Mouse (Mus musculus): ENCODE data around the gene Prkcq. TPM values are rescaled to one million over a fixed set of nuclear protein-coding genes. Genes with fewer than 3 reads are reported as not detected.

Prkcq gene
- polyA plus RNA-seq, 1 experiment from 2014 or later, result 1.1 TPM

GRCm38 (mm10) chr2:11293144-11293543, 121.2 kb downstream of the Prkcq start:
- no peak overlapping the region for H3K4me2 ChIP-seq
- no peak overlapping the region for H3K4me3 ChIP-seq
- no peaks in the 10 kb centered on the region for H3K9me3 ChIP-seq (replicated peaks)
- H3K4me1 ChIP-seq (replicated peaks), result no peaks in the 10 kb centered on the region
- no peak overlapping the region for H3K9ac ChIP-seq
- 77% methylated on average over 13 of the region's 13 CpGs for WGBS
- H3K36me3 ChIP-seq, result no peaks in the 10 kb centered on the region
- H3K27ac ChIP-seq (ENCODE audit: poor library complexity, severe bottlenecking), result no peak overlapping the region
- no peak for ATAC-seq (ENCODE audit: insufficient number of reproducible peaks, low FRiP score)
- no peaks in the 10 kb centered on the region for H3K27me3 ChIP-seq (replicated peaks)

GRCm38 (mm10) chr2:11294643-11295191, 122.8 kb downstream of the Prkcq start:
- no peaks in the 10 kb centered on the region for H3K36me3 ChIP-seq
- no peaks in the 10 kb centered on the region for H3K27me3 ChIP-seq (replicated peaks)
- 55% methylated on average over 5 of the region's 5 CpGs for WGBS
- no peak overlapping the region for H3K27ac ChIP-seq (ENCODE audit: poor library complexity, severe bottlenecking)
- no peaks in the 10 kb centered on the region for H3K4me1 ChIP-seq (replicated peaks)
- H3K4me2 ChIP-seq, result no peak overlapping the region
- H3K4me3 ChIP-seq, result no peak overlapping the region
- ATAC-seq (ENCODE audit: insufficient number of reproducible peaks, low FRiP score), result no peak
- H3K9me3 ChIP-seq (replicated peaks), result no peaks in the 10 kb centered on the region
- H3K9ac ChIP-seq, result no peak overlapping the region

GRCm38 (mm10) chr2:11298811-11299210, 126.9 kb downstream of the Prkcq start:
- H3K9me3 ChIP-seq (replicated peaks), result no peaks in the 10 kb centered on the region
- H3K27me3 ChIP-seq (replicated peaks), result no peaks in the 10 kb centered on the region
- 82% methylated on average over 7 of the region's 7 CpGs for WGBS
- H3K4me3 ChIP-seq, result no peak overlapping the region
- no peak overlapping the region for H3K4me2 ChIP-seq
- H3K9ac ChIP-seq, result no peak overlapping the region
- no peak for ATAC-seq (ENCODE audit: insufficient number of reproducible peaks, low FRiP score)
- no peak overlapping the region for H3K27ac ChIP-seq (ENCODE audit: poor library complexity, severe bottlenecking)
- H3K36me3 ChIP-seq, result no peaks in the 10 kb centered on the region
- H3K4me1 ChIP-seq (replicated peaks), result no peaks in the 10 kb centered on the region

GRCm38 (mm10) chr2:11299366-11299765, 127.5 kb downstream of the Prkcq start:
- no peak overlapping the region for H3K27ac ChIP-seq (ENCODE audit: poor library complexity, severe bottlenecking)
- H3K9ac ChIP-seq, result no peak overlapping the region
- H3K4me1 ChIP-seq (replicated peaks), result no peaks in the 10 kb centered on the region
- H3K36me3 ChIP-seq, result no peaks in the 10 kb centered on the region
- H3K4me2 ChIP-seq, result no peak overlapping the region
- ATAC-seq (ENCODE audit: insufficient number of reproducible peaks, low FRiP score), result no peak
- 22% methylated on average over 1 of the region's 1 CpGs for WGBS
- H3K27me3 ChIP-seq (replicated peaks), result no peaks in the 10 kb centered on the region
- H3K4me3 ChIP-seq, result no peak overlapping the region
- H3K9me3 ChIP-seq (replicated peaks), result no peaks in the 10 kb centered on the region

- WGBS, result 81% methylated on average over 6 of the region's 6 CpGs
- H3K4me3 ChIP-seq, result no peak overlapping the region
Observed at GRCm38 (mm10) chr2:11300362-11300761, 128.5 kb downstream of the Prkcq start.

GRCm38 (mm10) chr2:11320241-11320640, 148.3 kb downstream of the Prkcq start:
- no peaks in the 10 kb centered on the region for H3K36me3 ChIP-seq
- H3K27me3 ChIP-seq (replicated peaks), result no peaks in the 10 kb centered on the region
- ATAC-seq (ENCODE audit: insufficient number of reproducible peaks, low FRiP score), result no peak
- no peak overlapping the region for H3K9ac ChIP-seq
- H3K4me1 ChIP-seq (replicated peaks), result no peaks in the 10 kb centered on the region
- no peaks in the 10 kb centered on the region for H3K9me3 ChIP-seq (replicated peaks)
- WGBS, result 34% methylated on average over 10 of the region's 10 CpGs
- no peak overlapping the region for H3K4me2 ChIP-seq
- H3K4me3 ChIP-seq, result no peak overlapping the region
- no peak overlapping the region for H3K27ac ChIP-seq (ENCODE audit: poor library complexity, severe bottlenecking)

More at GRCm38 (mm10) chr2:11300362-11300761, 128.5 kb downstream of the Prkcq start:
- no peaks in the 10 kb centered on the region for H3K4me1 ChIP-seq (replicated peaks)
- ATAC-seq (ENCODE audit: insufficient number of reproducible peaks, low FRiP score), result no peak
- no peak overlapping the region for H3K4me2 ChIP-seq
- no peaks in the 10 kb centered on the region for H3K27me3 ChIP-seq (replicated peaks)
- H3K36me3 ChIP-seq, result no peaks in the 10 kb centered on the region
- no peak overlapping the region for H3K9ac ChIP-seq
- H3K27ac ChIP-seq (ENCODE audit: poor library complexity, severe bottlenecking), result no peak overlapping the region
- no peaks in the 10 kb centered on the region for H3K9me3 ChIP-seq (replicated peaks)

- Histone ChIP-seq H3K4me3 (no peak overlapping the region), H3K4me2 (no peak overlapping the region), H3K4me1 (replicated peaks) (no peaks in the 10 kb centered on the region), H3K36me3 (no peaks in the 10 kb centered on the region), H3K27ac (ENCODE audit: poor library complexity, severe bottlenecking) (no peak overlapping the region), H3K9me3 (replicated peaks) (no peaks in the 10 kb centered on the region), H3K9ac (no peak overlapping the region), H3K27me3 (replicated peaks) (no peaks in the 10 kb centered on the region)
- ATAC-seq (ENCODE audit: insufficient number of reproducible peaks, low FRiP score), result no peak
- 69% methylated on average over 3 of the region's 3 CpGs for WGBS
Observed at GRCm38 (mm10) chr2:11322396-11322795, 150.5 kb downstream of the Prkcq start.

DNA sequence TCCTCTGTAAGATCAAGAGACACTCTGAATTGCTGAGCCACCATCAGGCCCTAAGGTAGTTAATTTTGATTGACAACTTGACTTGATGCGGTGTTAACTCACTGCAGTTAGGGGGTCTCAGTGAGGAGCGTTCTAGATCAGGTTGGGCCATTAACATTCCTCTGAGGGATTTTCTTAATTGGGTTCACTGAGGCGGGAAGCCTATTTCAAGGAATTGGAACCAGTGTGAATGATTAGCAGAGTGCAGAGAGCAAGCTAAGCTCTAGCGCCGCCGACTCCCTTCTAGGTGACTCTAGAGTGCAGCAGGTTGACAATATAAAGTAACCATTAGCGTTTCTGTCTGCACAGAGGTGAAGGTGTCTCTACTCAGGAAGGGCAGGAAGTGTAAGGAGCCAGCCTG, 155.4 kb downstream of the Prkcq start:
- H3K9me3 ChIP-seq (replicated peaks), result no peaks in the 10 kb centered on the region
- H3K4me2 ChIP-seq, result no peak overlapping the region
- no peak overlapping the region for H3K27ac ChIP-seq (ENCODE audit: poor library complexity, severe bottlenecking)
- no peak for ATAC-seq (ENCODE audit: insufficient number of reproducible peaks, low FRiP score)
- H3K36me3 ChIP-seq, result no peaks in the 10 kb centered on the region
- 58% methylated on average over 7 of the region's 7 CpGs for WGBS
- no peak overlapping the region for H3K9ac ChIP-seq
- no peak overlapping the region for H3K4me3 ChIP-seq
- peaks cover 7% of the 10 kb centered on the region for H3K4me1 ChIP-seq (replicated peaks)
- no peaks in the 10 kb centered on the region for H3K27me3 ChIP-seq (replicated peaks)

- 23% methylated on average over 10 of the region's 10 CpGs for WGBS
- no peaks in the 10 kb centered on the region for H3K9me3 ChIP-seq (replicated peaks)
- no peak overlapping the region for H3K4me2 ChIP-seq
- no peaks in the 10 kb centered on the region for H3K36me3 ChIP-seq
- H3K9ac ChIP-seq, result no peak overlapping the region
- no peak overlapping the region for H3K4me3 ChIP-seq
- no peak overlapping the region for H3K27ac ChIP-seq (ENCODE audit: poor library complexity, severe bottlenecking)
- H3K4me1 ChIP-seq (replicated peaks), result peaks cover 9% of the 10 kb centered on the region
- ATAC-seq (ENCODE audit: insufficient number of reproducible peaks, low FRiP score), result no peak
- H3K27me3 ChIP-seq (replicated peaks), result no peaks in the 10 kb centered on the region
Observed at GRCm38 (mm10) chr2:11329407-11330224, 157.7 kb downstream of the Prkcq start.

GRCm38 (mm10) chr2:11331528-11332446, 159.9 kb downstream of the Prkcq start:
- H3K36me3 ChIP-seq, result no peaks in the 10 kb centered on the region
- ATAC-seq (ENCODE audit: insufficient number of reproducible peaks, low FRiP score), result peak; percentile 56
- no peak overlapping the region for H3K4me2 ChIP-seq

DNA sequence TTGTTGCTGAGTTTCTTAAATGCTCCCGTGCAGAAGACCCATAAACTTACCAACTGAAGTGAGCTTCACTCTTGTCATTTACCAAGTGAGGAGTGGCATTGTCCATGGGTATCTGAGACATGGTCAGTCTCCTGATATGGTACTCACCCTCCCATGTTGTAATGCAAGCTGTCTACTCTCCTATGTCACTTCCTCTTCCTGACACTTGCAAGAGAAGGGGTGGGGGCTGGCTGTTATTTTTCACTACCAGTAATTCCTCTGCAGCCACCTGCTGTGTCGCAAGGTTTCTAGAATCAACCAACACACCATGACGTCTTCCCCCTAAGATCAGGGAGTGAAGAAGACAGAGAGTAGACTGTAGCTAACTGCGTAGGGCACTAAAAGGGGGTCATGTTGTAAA, 160.6 kb downstream of the Prkcq start:
- no peaks in the 10 kb centered on the region for H3K9me3 ChIP-seq (replicated peaks)
- H3K36me3 ChIP-seq, result no peaks in the 10 kb centered on the region
- H3K4me3 ChIP-seq, result no peak overlapping the region
- ATAC-seq (ENCODE audit: insufficient number of reproducible peaks, low FRiP score), result no peak
- WGBS, result 54% methylated on average over 4 of the region's 4 CpGs
- H3K27me3 ChIP-seq (replicated peaks), result no peaks in the 10 kb centered on the region
- H3K9ac ChIP-seq, result no peak overlapping the region
- no peak overlapping the region for H3K4me2 ChIP-seq
- peaks cover 19% of the 10 kb centered on the region for H3K4me1 ChIP-seq (replicated peaks)
- no peak overlapping the region for H3K27ac ChIP-seq (ENCODE audit: poor library complexity, severe bottlenecking)

More at GRCm38 (mm10) chr2:11331528-11332446, 159.9 kb downstream of the Prkcq start:
- 26% methylated on average over 11 of the region's 11 CpGs for whole genome bisulfite sequencing
- no peak overlapping the region for H3K27ac ChIP-seq (ENCODE audit: poor library complexity, severe bottlenecking)
- peaks cover 19% of the 10 kb centered on the region for H3K4me1 ChIP-seq (replicated peaks)
- H3K9me3 ChIP-seq (replicated peaks), result no peaks in the 10 kb centered on the region
- H3K9ac ChIP-seq, result no peak overlapping the region
- H3K4me3 ChIP-seq, result no peak overlapping the region
- no peaks in the 10 kb centered on the region for H3K27me3 ChIP-seq (replicated peaks)
